Mouse (Mus musculus) heart, embryonic 15.5 days (tissue): ENCODE results near the gene Rexo1. TPM values are rescaled to one million over a fixed set of nuclear protein-coding genes. Genes with fewer than 3 reads are reported as not detected.

ENCODE experiments used
- ATAC-seq: fragments of 200-750 bp; cut with Nextera tagmentation; replicated peaks from 2 replicates; pipeline ENCODE4 v1.8.0; 2017; ENCODE audit warnings: low read depth, moderate TSS enrichment; ENCODE audit not compliant: insufficient number of reproducible peaks, insufficient read depth, low FRiP score
- H3K27ac ChIP-seq: fragments of 300-500 bp; sonication (generic); 2 replicates; pipeline ENCODE4 v1.5.1; 2015; ENCODE audit warnings: mild to moderate bottlenecking, inconsistent platforms
- H3K27me3 ChIP-seq: fragments of 300-500 bp; sonication (generic); 2 replicates; pipeline ENCODE4 v1.6.1; 2015; ENCODE audit warnings: inconsistent platforms
- H3K36me3 ChIP-seq: fragments of 300-500 bp; sonication (generic); 2 replicates; pipeline ENCODE4 v1.6.1; 2015; ENCODE audit warnings: mild to moderate bottlenecking, inconsistent platforms
- H3K4me1 ChIP-seq: fragments of 300-500 bp; sonication (generic); replicated peaks from 2 replicates; pipeline ENCODE4 v1.6.1; 2015; ENCODE audit warnings: inconsistent platforms
- H3K4me2 ChIP-seq: fragments of 300-500 bp; sonication (generic); 2 replicates; pipeline ENCODE4 v1.6.1; 2015; ENCODE audit warnings: inconsistent platforms, mild to moderate bottlenecking, moderate library complexity
- H3K4me3 ChIP-seq: fragments of 300-500 bp; sonication (generic); 2 replicates; pipeline ENCODE4 v1.5.1; 2015; ENCODE audit warnings: mild to moderate bottlenecking, inconsistent platforms
- H3K9ac ChIP-seq: fragments of 300-500 bp; sonication (generic); 2 replicates; pipeline ENCODE4 v1.6.1; 2015; ENCODE audit warnings: mild to moderate bottlenecking, inconsistent platforms
- H3K9me3 ChIP-seq: fragments of 300-500 bp; sonication (generic); replicated peaks from 2 replicates; pipeline ENCODE4 v1.6.1; 2016; ENCODE audit warnings: inconsistent platforms
- WGBS: fragments of 180-500 bp; shearing (Covaris S2); methylation state at CpG from one replicate; pipeline ENCODE4 v1.1.7; 2015; ENCODE audit warnings: mixed read lengths; 5-methylcytosine and 5-hydroxymethylcytosine counted together
- polyA plus RNA-seq: library from polyadenylated mRNA; unstranded; fragments of >200 nt; fragmentation: Nextera tagmentation; extraction: Ambion mirVana; gene quantifications from 2 replicates; pipeline ENCODE4 v1.2.1, GENCODE M21; 2015

The Rexo1 gene
- polyA plus RNA-seq, 1 experiment from 2014 or later = 13.6 TPM

DNA sequence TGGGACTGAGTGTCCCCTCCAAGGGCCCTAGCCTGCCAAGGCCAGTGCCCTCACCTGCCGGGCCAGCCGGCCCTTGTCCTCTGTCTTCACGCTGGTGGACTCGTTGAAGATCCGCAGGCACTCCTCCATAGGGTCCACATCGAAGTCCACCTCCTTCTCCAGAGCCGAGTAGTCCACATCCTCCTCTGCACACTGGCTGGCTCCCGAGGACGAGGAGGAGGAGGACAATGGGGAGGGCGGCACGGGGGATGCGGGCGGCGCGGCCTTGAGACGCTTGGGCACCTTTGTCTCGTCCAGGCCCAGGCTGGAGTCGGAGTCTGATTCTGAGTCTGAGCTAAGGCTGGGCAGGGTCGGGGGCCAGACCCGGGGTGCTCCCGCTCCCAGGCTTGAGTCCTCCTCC is 12.1 kb downstream of the Rexo1 start:
- H3K27ac ChIP-seq = no peak overlapping the region
- H3K9ac ChIP-seq = no peak overlapping the region
- no peak overlapping the region for H3K4me2 ChIP-seq
- peaks cover 52% of the 10 kb centered on the region for H3K36me3 ChIP-seq
- H3K4me1 ChIP-seq = peaks cover 19% of the 10 kb centered on the region
- ATAC-seq = no peak
- H3K27me3 ChIP-seq = no peaks in the 10 kb centered on the region
- H3K9me3 ChIP-seq = no peaks in the 10 kb centered on the region
- no peak overlapping the region for H3K4me3 ChIP-seq
- WGBS = 84% methylated on average over 21 of the region's 21 CpGs

DNA sequence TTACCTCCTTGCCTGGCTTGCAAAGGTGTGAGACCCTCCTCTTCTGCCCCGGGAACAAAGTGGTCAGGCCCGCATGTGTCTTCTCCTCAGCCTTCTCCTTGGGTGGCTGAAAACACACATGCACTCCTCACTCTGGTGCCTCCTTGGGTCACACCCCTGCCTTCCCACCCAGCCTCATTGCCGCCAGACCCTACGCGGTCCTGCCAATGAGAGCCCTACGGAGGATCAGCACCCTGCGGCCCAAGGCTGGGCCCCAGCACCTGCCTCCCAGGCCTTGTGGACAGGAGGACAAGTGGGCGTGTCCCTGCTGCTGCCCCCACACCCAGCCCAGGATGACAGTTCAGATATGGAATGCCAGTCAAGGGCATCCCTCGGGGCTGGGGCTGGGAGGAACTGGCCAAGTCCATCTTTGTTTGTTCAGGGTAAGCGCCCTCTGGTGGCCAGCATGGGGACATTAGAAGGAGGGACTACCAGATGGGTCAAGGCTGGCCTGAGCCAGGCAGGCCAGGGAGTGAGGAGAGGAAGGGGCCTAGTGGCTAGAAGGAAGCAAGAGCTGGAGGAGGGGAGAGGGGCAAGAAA is 12.8 kb downstream of the Rexo1 start:
- 0 out of 2 replicates have a peak, but pooled peaks have one; percentile 24 for ATAC-seq
- WGBS = 73% methylated on average over 10 of the region's 10 CpGs

GRCm38 (mm10) chr10:80547539-80547938 is 13.8 kb downstream of the Rexo1 start:
- peaks cover 69% of the 10 kb centered on the region for H3K36me3 ChIP-seq
- peaks cover 6% of the 10 kb centered on the region for H3K4me1 ChIP-seq
- H3K27me3 ChIP-seq = no peaks in the 10 kb centered on the region
- no peak overlapping the region for H3K9ac ChIP-seq
- no peak overlapping the region for H3K4me2 ChIP-seq
- H3K4me3 ChIP-seq = no peak overlapping the region
- no peak for ATAC-seq
- no peaks in the 10 kb centered on the region for H3K9me3 ChIP-seq
- WGBS = 86% methylated on average over 15 of the region's 15 CpGs
- no peak overlapping the region for H3K27ac ChIP-seq

More for the DNA sequence above, 12.8 kb downstream of the Rexo1 start:
- peaks cover 59% of the 10 kb centered on the region for H3K36me3 ChIP-seq
- H3K4me3 ChIP-seq = no peak overlapping the region
- H3K9me3 ChIP-seq = no peaks in the 10 kb centered on the region
- peaks cover 11% of the 10 kb centered on the region for H3K4me1 ChIP-seq
- no peak overlapping the region for H3K4me2 ChIP-seq
- no peak overlapping the region for H3K27ac ChIP-seq
- H3K9ac ChIP-seq = no peak overlapping the region
- no peaks in the 10 kb centered on the region for H3K27me3 ChIP-seq

DNA sequence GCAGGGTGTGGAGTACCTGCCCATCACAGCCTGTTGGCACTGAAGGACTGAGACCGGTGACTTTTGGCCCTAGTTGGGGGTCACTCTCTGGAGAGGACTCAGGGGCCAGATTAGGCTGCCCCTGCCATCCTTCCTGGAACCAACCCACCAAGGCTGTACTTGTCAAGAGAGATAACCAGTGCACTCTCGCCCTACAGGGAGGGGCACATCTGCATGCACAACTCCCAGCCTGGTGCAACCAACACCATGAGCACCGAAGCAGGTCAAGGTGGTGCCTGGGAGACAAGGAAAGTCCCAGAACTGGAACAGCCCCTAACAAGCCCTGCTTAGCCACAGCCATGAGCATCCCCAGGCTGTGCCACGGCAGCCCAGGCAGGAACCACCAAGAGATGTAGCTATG is 14.4 kb downstream of the Rexo1 start:
- H3K36me3 ChIP-seq = peaks cover 75% of the 10 kb centered on the region
- H3K9me3 ChIP-seq = no peaks in the 10 kb centered on the region
- no peak overlapping the region for H3K4me2 ChIP-seq
- H3K4me1 ChIP-seq = peaks cover 6% of the 10 kb centered on the region
- no peak overlapping the region for H3K9ac ChIP-seq
- no peak for ATAC-seq
- WGBS = 87% methylated on average over 4 of the region's 4 CpGs
- no peak overlapping the region for H3K27ac ChIP-seq
- no peaks in the 10 kb centered on the region for H3K27me3 ChIP-seq
- no peak overlapping the region for H3K4me3 ChIP-seq

DNA sequence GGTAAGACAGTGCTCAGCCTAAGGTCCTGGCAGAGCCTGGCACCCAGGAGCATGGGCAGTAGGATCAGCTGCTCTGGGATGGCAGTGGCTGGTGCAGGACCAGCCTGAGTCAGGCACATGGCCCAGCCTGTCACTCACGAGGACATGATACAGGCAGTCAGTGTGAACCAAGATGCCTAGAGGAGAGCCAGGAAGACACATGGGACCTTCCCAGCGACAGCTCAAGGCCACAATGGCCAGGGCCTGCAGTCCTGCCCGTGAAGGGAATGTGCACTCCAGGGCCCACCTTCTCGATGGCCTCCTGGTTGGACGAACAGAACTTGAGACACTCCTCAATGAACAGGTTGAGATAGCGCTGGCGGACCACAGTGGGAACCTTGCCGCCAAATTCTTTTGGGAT is 15.8 kb downstream of the Rexo1 start:
- H3K27ac ChIP-seq = no peak overlapping the region
- H3K9ac ChIP-seq = no peak overlapping the region
- H3K4me2 ChIP-seq = no peak overlapping the region
- H3K27me3 ChIP-seq = no peaks in the 10 kb centered on the region
- 84% methylated on average over 8 of the region's 8 CpGs for WGBS
- H3K4me3 ChIP-seq = no peak overlapping the region
- no peak for ATAC-seq
- no peaks in the 10 kb centered on the region for H3K9me3 ChIP-seq
- H3K36me3 ChIP-seq = peaks cover 77% of the 10 kb centered on the region
- peaks cover 6% of the 10 kb centered on the region for H3K4me1 ChIP-seq

- H3K4me2 ChIP-seq = no peak overlapping the region
- H3K36me3 ChIP-seq = peaks cover 66% of the 10 kb centered on the region
- no peak overlapping the region for H3K27ac ChIP-seq
- 93% methylated on average over 14 of the region's 14 CpGs for WGBS
- H3K27me3 ChIP-seq = peaks cover under 1% of the 10 kb centered on the region; the same call in 1 of the 2 replicates
- H3K9me3 ChIP-seq = no peaks in the 10 kb centered on the region
- H3K9ac ChIP-seq = no peak overlapping the region
- no peak overlapping the region for H3K4me3 ChIP-seq
- peaks cover 13% of the 10 kb centered on the region for H3K4me1 ChIP-seq
- no peak for ATAC-seq
Observed at GRCm38 (mm10) chr10:80543873-80544272, 17.5 kb downstream of the Rexo1 start.

GRCm38 (mm10) chr10:80539493-80539892 is 21.9 kb downstream of the Rexo1 start:
- H3K9me3 ChIP-seq = no peaks in the 10 kb centered on the region
- WGBS = 28% methylated on average over 4 of the region's 5 CpGs

DNA sequence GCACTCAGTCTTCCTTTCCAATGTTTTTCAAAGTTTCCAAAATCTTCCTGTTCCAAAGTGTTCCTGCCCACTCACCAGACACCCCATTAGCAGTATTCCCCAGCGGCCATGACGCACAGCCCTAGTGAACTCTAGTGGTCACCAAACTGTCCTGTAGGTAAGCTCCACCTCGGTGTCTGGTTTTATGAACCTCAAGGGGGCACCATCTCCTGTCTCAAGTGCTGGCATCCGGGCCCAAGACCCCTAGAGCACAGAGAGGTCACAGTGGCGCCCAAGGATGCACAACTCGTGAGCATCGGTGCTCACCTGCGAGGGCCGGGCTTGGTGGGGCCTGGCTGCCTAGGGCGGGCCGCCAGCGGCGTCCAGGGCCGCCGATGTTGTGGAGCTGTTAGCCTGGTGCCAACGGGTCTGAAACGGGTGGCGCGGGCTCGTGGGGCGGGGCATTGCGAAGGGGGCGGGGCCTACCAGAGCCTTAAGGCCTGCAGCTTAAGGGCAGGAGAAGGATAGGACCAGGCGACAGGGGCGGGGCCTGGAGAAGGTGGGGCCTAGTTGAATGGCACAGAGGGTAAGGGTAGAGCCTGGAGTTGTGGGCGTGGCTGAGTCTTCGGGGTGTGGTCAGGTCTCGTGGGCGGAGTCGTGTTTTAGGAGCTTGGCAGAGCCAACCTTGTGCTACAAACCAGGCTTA is 22.5 kb downstream of the Rexo1 start, which contains the start of gene Atp8b3:
TSS of gene Atp8b3 (minus strand) at position 415 of the 685 bp plus-strand sequence.
- Histone ChIP-seq H3K27ac (no peak within 1 kb of the TSS; the same call in 1 of the 2 replicates), H3K9ac (peak within 1 kb of the TSS; percentile 20; the same call in 1 of the 2 replicates), H3K27me3 (peaks cover 31% of the 10 kb centered on the region), H3K4me3 (peak within 1 kb of the TSS; percentile 28; the same call in 1 of the 2 replicates), H3K4me2 (peak within 1 kb of the TSS; percentile 60), H3K9me3 (no peaks in the 10 kb centered on the region), H3K4me1 (peaks cover 25% of the 10 kb centered on the region), H3K36me3 (peaks cover 21% of the 10 kb centered on the region)
- 2% methylated on average over 30 of the region's 30 CpGs for WGBS
- ATAC-seq = peak; percentile 71

More at GRCm38 (mm10) chr10:80539493-80539892, 21.9 kb downstream of the Rexo1 start:
- no peak overlapping the region for H3K9ac ChIP-seq
- H3K36me3 ChIP-seq = peaks cover 27% of the 10 kb centered on the region
- H3K4me1 ChIP-seq = peaks cover 25% of the 10 kb centered on the region
- no peak overlapping the region for H3K4me3 ChIP-seq
- H3K27ac ChIP-seq = no peak overlapping the region; the same call in 1 of the 2 replicates
- peak overlapping the region; percentile 60; the same call in 1 of the 2 replicates for H3K4me2 ChIP-seq
- H3K27me3 ChIP-seq = peaks cover 31% of the 10 kb centered on the region
- ATAC-seq = 0 out of 2 replicates have a peak, but pooled peaks have one; percentile 14

GRCm38 (mm10) chr10:80538180-80538579 is 23.2 kb downstream of the Rexo1 start:
- Histone ChIP-seq H3K36me3 (peaks cover 14% of the 10 kb centered on the region), H3K4me3 (no peak overlapping the region), H3K4me2 (no peak overlapping the region), H3K9ac (no peak overlapping the region), H3K27me3 (peaks cover 31% of the 10 kb centered on the region), H3K9me3 (no peaks in the 10 kb centered on the region), H3K4me1 (peaks cover 27% of the 10 kb centered on the region), H3K27ac (no peak overlapping the region)
- no peak for ATAC-seq
- WGBS = 45% methylated on average over 5 of the region's 5 CpGs

DNA sequence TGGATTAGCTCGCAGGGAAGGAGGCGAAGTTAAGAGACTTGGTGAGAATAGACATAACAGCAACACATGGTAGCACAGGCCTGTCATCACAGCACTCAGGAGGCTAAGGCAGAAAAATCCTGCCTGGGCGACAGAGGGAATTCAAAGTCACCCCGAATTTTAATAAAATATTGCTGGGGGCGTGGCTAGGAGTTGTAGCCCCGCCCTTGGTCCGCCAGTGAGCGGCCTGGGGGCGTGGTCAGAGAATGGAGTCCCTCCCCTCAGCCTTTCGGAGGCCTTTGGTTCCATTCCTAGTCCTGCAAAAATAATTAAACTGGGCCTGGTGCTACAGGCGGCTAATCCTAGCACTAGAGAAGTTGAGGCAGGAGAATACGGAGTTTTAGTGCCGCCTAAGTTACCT is 25.6 kb downstream of the Rexo1 start:
- Histone ChIP-seq H3K27me3 (peaks cover 31% of the 10 kb centered on the region), H3K27ac (no peak overlapping the region), H3K36me3 (no peaks in the 10 kb centered on the region), H3K4me3 (peak overlapping the region; percentile 13; the same call in 1 of the 2 replicates), H3K4me2 (peak overlapping the region; percentile 35; the same call in 1 of the 2 replicates), H3K9me3 (no peaks in the 10 kb centered on the region), H3K9ac (no peak overlapping the region), H3K4me1 (peaks cover 27% of the 10 kb centered on the region)
- no peak for ATAC-seq
- WGBS = 13% methylated on average over 13 of the region's 13 CpGs

- Histone ChIP-seq H3K4me1 (peaks cover 27% of the 10 kb centered on the region), H3K4me3 (peak overlapping the region; percentile 13; the same call in 1 of the 2 replicates), H3K27me3 (peaks cover 31% of the 10 kb centered on the region), H3K27ac (no peak overlapping the region), H3K4me2 (peak overlapping the region; percentile 35; the same call in 1 of the 2 replicates), H3K9me3 (no peaks in the 10 kb centered on the region), H3K9ac (no peak overlapping the region), H3K36me3 (no peaks in the 10 kb centered on the region)
- WGBS = 9% methylated on average over 14 of the region's 14 CpGs
- ATAC-seq = no peak
Observed at GRCm38 (mm10) chr10:80535071-80535470, 26.3 kb downstream of the Rexo1 start.
